Mouse (Mus musculus): ENCODE measurements around the gene St6galnac6. TPM values are rescaled to one million over a fixed set of nuclear protein-coding genes. Genes with fewer than 3 reads are reported as not detected.

The St6galnac6 gene
- total RNA-seq, 1 experiment from 2014 or later: 13.3 TPM

GRCm38 (mm10) chr2:32645647-32646046 is 46.1 kb downstream of the St6galnac6 start:
- no peak for ATAC-seq (replicated peaks in 1 of 2; ENCODE audit: insufficient read depth in 1 of 2, low FRiP score in 2 of 2, low TSS enrichment in 1 of 2, low read depth in 1 of 2, poor library complexity in 2 of 2, severe bottlenecking in 2 of 2)

GRCm38 (mm10) chr2:32646379-32647056 is 47.0 kb downstream of the St6galnac6 start, which contains the start of gene Eng:
Eng (plus strand) TSS chr2:32646595.
- peak; percentile 51 to 84 for ATAC-seq (replicated peaks in 1 of 2; ENCODE audit: insufficient read depth in 1 of 2, low FRiP score in 2 of 2, low TSS enrichment in 1 of 2, low read depth in 1 of 2, poor library complexity in 2 of 2, severe bottlenecking in 2 of 2)

GRCm38 (mm10) chr2:32647366-32647765 is 47.9 kb downstream of the St6galnac6 start:
- ATAC-seq (replicated peaks in 1 of 2; ENCODE audit: insufficient read depth in 1 of 2, low FRiP score in 2 of 2, low TSS enrichment in 1 of 2, low read depth in 1 of 2, poor library complexity in 2 of 2, severe bottlenecking in 2 of 2): no peak

- peak; percentile 6 to 23; a peak in 2 of 4 replicates for ATAC-seq (replicated peaks in 1 of 2; ENCODE audit: insufficient read depth in 1 of 2, low FRiP score in 2 of 2, low TSS enrichment in 1 of 2, low read depth in 1 of 2, poor library complexity in 2 of 2, severe bottlenecking in 2 of 2)
Measured at GRCm38 (mm10) chr2:32653764-32654163, 54.3 kb downstream of the St6galnac6 start.

- ATAC-seq (replicated peaks in 1 of 2; ENCODE audit: insufficient read depth in 1 of 2, low FRiP score in 2 of 2, low TSS enrichment in 1 of 2, low read depth in 1 of 2, poor library complexity in 2 of 2, severe bottlenecking in 2 of 2): peak; percentile 39 to 43
Measured at GRCm38 (mm10) chr2:32654743-32655393, 55.4 kb downstream of the St6galnac6 start.

GRCm38 (mm10) chr2:32655394-32655744 is 55.9 kb downstream of the St6galnac6 start:
- no peak for ATAC-seq (replicated peaks in 1 of 2; ENCODE audit: insufficient read depth in 1 of 2, low FRiP score in 2 of 2, low TSS enrichment in 1 of 2, low read depth in 1 of 2, poor library complexity in 2 of 2, severe bottlenecking in 2 of 2)

GRCm38 (mm10) chr2:32655826-32656225 is 56.3 kb downstream of the St6galnac6 start:
- no peak for ATAC-seq (replicated peaks in 1 of 2; ENCODE audit: insufficient read depth in 1 of 2, low FRiP score in 2 of 2, low TSS enrichment in 1 of 2, low read depth in 1 of 2, poor library complexity in 2 of 2, severe bottlenecking in 2 of 2)

GRCm38 (mm10) chr2:32658873-32659272 is 59.4 kb downstream of the St6galnac6 start:
- no peak for ATAC-seq (replicated peaks in 1 of 2; ENCODE audit: insufficient read depth in 1 of 2, low FRiP score in 2 of 2, low TSS enrichment in 1 of 2, low read depth in 1 of 2, poor library complexity in 2 of 2, severe bottlenecking in 2 of 2)

GRCm38 (mm10) chr2:32661509-32662107 is 62.1 kb downstream of the St6galnac6 start:
- ATAC-seq (replicated peaks in 1 of 2; ENCODE audit: insufficient read depth in 1 of 2, low FRiP score in 2 of 2, low TSS enrichment in 1 of 2, low read depth in 1 of 2, poor library complexity in 2 of 2, severe bottlenecking in 2 of 2): no peak

GRCm38 (mm10) chr2:32662291-32662690 is 62.8 kb downstream of the St6galnac6 start:
- no peak for ATAC-seq (replicated peaks in 1 of 2; ENCODE audit: insufficient read depth in 1 of 2, low FRiP score in 2 of 2, low TSS enrichment in 1 of 2, low read depth in 1 of 2, poor library complexity in 2 of 2, severe bottlenecking in 2 of 2)

- no peak for ATAC-seq (replicated peaks in 1 of 2; ENCODE audit: insufficient read depth in 1 of 2, low FRiP score in 2 of 2, low TSS enrichment in 1 of 2, low read depth in 1 of 2, poor library complexity in 2 of 2, severe bottlenecking in 2 of 2)
Measured at GRCm38 (mm10) chr2:32665345-32665744, 65.8 kb downstream of the St6galnac6 start.

- no peak for ATAC-seq (replicated peaks in 1 of 2; ENCODE audit: insufficient read depth in 1 of 2, low FRiP score in 2 of 2, low TSS enrichment in 1 of 2, low read depth in 1 of 2, poor library complexity in 2 of 2, severe bottlenecking in 2 of 2)
Measured at GRCm38 (mm10) chr2:32665853-32666252, 66.3 kb downstream of the St6galnac6 start.

- no peak for ATAC-seq (replicated peaks in 1 of 2; ENCODE audit: insufficient read depth in 1 of 2, low FRiP score in 2 of 2, low TSS enrichment in 1 of 2, low read depth in 1 of 2, poor library complexity in 2 of 2, severe bottlenecking in 2 of 2)
Measured at GRCm38 (mm10) chr2:32667775-32668174, 68.3 kb downstream of the St6galnac6 start.

GRCm38 (mm10) chr2:32668176-32668575 is 68.7 kb downstream of the St6galnac6 start:
- ATAC-seq (replicated peaks in 1 of 2; ENCODE audit: insufficient read depth in 1 of 2, low FRiP score in 2 of 2, low TSS enrichment in 1 of 2, low read depth in 1 of 2, poor library complexity in 2 of 2, severe bottlenecking in 2 of 2): no peak

- no peak for ATAC-seq (replicated peaks in 1 of 2; ENCODE audit: insufficient read depth in 1 of 2, low FRiP score in 2 of 2, low TSS enrichment in 1 of 2, low read depth in 1 of 2, poor library complexity in 2 of 2, severe bottlenecking in 2 of 2)
Measured at GRCm38 (mm10) chr2:32669876-32670275, 70.4 kb downstream of the St6galnac6 start.
